Mouse (Mus musculus): ENCODE measurements around the gene 4931400O07Rik. TPM values are rescaled to one million over a fixed set of nuclear protein-coding genes. Genes with fewer than 3 reads are reported as not detected.

Gene 4931400O07Rik
- not detected for total RNA-seq (2021)
- long read RNA-seq, experiment 1, result 0 reads
- long read RNA-seq, experiment 2, result 0 reads

GRCm38 (mm10) chrX:62467691-62468090 lies at the start of gene 4931400O07Rik:
TSS of gene 4931400O07Rik (plus strand) at chrX:62467991.
- no peak for DNase-seq (ENCODE audit: low spot score in 2 of 2)

Other genes with a start within 250 kb of the 4931400O07Rik start
- not detected for gene 4933402E13Rik, start 184.5 kb upstream of the 4931400O07Rik start, total RNA-seq (2021)

All from adrenal gland, adult 18-20 months (tissue).